Mouse (Mus musculus) A20 (cell line): Measurements from ENCODE around the gene Ece1.

ENCODE experiments used
- DNase-seq: peaks from one replicate; pipeline ENCODE4 v3.0.0-alpha.2; 2011; ENCODE audit warnings: low read depth, low spot score

Gene Ece1

DNA sequence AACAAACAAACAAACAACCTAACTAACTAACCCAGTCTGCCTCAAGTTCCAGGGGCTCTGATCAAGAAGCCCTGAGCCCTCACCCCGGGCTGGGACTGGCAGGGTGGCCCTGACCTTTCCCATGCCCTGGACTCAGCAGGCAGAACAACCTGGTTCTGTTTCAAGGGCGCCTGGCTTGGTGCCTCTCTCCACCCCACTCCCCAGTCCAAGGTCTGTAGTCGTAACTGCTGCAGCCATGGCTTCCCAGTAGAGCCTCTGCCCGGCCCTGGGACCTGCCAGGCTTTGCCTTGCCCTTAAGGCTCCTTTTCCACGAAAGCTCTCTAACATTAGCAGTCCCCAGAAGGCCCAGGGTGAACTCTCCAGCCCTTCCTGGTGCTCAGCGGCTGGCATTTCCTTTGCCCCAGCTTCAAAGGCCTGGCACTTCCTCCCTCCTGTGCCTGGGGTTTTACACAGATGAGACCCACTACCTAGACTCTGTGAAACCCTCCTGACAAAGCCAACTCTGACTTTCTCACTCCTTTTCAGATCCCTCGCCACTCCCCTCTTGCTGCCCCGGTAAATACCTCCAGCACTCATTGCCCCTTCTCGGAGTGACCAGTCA is 6.2 kb upstream of the Ece1 start:
- no peak for DNase-seq

GRCm38 (mm10) chr4:137857116-137857515 is 4.9 kb upstream of the Ece1 start:
- DNase-seq = peak; percentile 75

GRCm38 (mm10) chr4:137858371-137858770 is 3.7 kb upstream of the Ece1 start:
- DNase-seq = no peak

DNA sequence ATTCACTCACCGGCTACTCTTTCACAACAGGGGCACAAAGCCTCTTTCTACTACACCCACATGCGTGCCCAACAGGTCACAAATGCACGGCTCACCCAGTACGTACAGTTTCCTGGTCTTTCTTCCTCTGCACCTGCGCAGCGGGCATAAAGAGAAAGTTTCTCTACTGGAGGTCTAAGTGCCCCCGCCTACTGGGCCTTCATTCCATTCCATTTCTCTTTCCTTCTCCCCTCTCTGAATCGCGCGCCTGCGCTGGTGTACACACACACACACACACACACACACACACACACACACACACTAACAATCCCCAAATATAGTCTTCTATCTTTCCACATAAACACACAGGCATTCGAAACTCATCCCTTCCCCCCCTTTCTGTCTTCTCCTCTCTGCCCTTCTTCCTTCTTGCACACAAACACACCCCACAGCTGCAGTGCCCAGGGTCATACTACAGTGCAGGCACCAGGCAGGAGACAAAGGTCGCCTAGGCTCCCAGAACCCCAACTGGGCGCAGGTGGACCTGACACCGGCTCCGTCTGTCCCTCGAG is 501 bp upstream of the Ece1 start:
- DNase-seq = peak; percentile 85

DNA sequence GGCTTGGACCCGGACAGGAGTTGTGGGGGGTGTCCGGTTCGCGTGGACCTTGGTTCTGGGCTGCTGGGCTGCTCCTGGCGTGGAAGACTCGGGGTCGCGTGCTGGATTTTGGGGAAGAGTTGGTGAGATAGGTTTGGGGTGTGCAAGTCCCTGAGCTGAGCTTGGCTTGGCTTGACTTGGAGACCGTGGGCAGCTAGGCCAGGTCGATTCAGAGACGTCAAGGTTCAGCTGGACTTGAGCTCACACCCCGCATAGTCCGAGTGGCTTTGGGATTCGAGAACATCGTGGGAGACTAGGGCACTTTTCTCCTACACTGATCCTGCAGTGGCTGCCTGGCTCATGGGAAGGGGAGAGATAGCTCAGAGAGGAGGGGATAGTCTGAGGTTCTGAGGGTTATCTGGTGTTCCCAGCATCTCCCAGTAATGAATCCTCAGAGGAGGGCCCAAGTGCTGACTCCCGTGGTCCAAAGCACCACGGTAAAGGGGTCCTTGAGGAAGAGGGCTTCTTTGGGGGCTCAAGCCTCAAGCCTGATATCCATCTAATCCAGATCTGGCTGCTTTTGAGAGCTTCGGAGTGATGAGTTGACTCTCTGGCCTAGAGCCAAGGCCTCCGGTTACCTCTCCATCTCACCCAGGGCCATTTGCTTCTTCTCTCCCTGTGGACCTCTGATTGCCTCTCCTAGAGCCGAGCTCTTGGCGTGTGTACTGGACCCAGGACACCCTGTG is 641 bp downstream of the Ece1 start:
- DNase-seq = no peak

DNA sequence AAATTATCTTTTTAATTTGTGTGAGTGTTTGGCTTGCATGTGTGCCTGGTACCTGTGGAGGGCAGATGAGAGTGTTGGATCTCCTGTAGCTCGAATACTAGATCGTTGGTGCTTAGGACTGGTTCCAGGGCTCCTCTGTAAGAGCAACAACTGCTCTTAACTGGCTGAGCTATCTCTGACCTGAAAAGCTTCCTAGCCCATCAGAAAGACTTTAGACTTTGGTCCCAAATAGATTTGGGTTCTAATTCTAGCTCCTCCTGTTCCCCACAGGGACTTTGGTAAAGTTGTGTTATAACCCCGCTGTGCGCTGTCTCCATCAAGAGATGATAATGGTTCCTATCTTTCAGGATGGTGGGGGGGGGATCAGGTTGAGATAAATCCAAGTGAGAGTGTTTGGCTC is 2.0 kb downstream of the Ece1 start:
- DNase-seq = no peak

- no peak for DNase-seq
Observed at GRCm38 (mm10) chr4:137864769-137865168, 2.7 kb downstream of the Ece1 start.

DNA sequence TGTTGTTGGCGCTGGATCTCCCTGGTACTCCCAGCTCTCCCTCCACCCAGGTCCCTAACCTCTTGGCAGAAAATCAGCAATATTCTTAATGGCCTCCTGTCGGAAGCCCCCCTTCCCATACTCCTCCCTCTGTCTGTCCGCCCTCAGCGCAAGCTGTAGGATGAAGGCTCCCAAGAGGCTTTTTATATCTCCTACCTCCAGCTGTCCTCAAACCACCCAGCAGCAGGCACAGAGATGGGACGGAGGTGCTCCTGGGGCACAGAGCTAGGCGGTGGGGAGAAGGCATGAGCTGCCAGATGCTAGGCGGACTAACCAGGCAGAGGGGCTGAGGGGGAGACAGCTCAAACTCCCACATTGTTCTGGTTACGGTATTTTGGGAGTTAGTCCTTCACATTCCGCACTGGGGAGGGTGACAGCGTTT is 3.2 kb downstream of the Ece1 start:
- no peak for DNase-seq

DNA sequence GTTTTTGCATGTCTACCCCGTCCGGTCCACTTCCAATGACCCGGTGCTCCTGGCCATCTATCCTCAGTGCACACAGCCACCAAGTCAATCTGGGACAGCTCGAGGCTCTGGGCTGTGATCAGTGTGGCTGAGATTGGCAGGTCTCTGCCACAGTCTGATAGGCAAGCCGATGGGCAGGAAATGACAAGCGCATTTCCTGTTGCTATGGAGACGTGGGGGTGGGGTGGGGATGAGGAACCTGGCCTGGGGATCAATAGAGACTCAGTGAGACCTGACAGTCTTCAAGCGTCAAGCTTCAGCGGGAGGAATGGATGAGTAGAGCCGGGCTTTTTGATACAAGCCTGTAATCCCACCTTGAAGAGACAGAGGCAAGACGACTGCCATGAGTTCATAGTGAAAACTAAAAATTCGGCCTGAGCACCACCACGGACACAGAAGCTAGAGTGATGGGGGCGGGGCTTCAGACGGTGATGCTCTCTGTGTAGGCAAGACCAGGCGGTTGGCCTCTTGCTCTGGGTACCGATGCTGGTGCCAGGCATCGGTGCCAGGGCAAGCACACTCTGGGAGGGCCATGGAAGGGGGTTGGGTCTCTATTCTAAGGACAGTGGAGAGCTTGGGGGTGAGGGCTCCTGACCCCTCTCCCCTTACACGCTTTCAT is 4.3 kb downstream of the Ece1 start:
- peak; percentile 69 for DNase-seq

GRCm38 (mm10) chr4:137867225-137867624 is 5.2 kb downstream of the Ece1 start:
- no peak for DNase-seq

GRCm38 (mm10) chr4:137867675-137868257 is 5.7 kb downstream of the Ece1 start:
- DNase-seq = no peak

DNA sequence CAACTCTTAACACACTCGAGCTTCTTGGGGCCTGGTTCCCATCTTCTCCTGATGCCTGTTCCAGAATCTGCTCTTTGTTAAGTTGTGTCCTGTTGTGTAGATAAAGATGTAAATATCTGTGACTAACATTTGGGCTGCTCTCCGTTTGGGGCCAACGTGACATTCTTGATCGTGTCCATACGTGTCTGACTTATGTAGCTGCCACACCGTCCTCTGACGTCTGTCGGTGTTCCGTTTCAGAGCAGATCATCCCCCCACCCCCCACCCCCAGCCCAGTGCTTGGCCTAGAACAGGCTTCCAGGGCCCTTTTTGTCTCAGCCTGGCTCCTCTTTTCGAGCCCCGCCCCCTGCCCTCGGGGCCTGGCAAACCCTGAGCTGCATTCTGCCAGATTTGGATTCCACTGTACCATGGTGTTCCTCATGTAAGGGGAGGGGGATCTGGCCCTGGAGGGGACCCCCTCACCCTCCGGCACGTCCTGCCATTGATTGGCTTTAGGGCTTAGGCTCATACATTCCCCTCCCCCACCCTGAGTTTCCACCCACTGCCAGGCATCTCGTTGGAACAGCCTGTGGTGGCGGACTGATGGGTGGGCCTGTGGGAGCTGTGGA is 7.7 kb downstream of the Ece1 start:
- DNase-seq = no peak

DNA sequence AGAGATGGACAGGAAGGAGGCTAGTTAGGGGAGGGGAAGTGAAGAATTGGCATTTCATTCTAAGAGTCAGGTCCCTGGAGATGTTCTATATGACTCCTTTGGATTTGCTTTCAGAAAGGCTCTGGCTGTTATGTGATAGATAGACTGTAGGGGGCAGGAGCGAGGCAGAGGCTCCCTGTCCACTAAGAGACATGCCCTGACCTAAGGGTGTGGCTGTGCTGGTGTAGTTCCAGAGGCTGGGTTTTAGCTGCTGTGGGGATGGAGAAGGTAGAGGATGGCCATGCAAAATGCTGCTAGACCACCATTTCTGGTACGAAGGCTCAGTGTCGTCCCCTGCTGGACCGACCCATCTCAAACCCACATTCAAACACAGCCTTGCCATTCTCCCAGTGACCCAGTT is 8.9 kb downstream of the Ece1 start:
- DNase-seq = no peak

GRCm38 (mm10) chr4:137871431-137871830 is 9.4 kb downstream of the Ece1 start:
- DNase-seq = no peak

DNA sequence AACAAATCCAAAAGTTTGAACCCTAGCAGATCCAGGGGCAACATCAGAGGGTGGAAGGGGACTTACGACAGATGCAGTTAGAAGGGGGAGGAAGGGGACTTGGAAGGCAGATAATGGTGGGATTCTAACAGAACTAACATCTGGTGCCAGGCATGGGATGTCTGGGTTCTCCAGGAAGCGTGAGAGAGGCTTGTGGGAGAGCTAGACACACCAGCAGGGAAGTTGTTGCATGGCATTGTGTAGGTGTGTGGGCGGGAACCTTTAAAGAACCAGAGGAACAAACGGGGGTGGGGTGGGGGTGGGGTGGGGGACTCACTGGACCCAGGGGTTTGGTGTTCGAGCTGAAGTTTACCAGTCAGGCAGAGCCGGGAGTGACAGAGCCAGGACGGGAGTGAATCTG is 12.3 kb downstream of the Ece1 start:
- DNase-seq = no peak

- no peak for DNase-seq
Observed at GRCm38 (mm10) chr4:137874826-137875225, 12.8 kb downstream of the Ece1 start.

- no peak for DNase-seq
Observed at GRCm38 (mm10) chr4:137875466-137876092, 13.5 kb downstream of the Ece1 start.

DNA sequence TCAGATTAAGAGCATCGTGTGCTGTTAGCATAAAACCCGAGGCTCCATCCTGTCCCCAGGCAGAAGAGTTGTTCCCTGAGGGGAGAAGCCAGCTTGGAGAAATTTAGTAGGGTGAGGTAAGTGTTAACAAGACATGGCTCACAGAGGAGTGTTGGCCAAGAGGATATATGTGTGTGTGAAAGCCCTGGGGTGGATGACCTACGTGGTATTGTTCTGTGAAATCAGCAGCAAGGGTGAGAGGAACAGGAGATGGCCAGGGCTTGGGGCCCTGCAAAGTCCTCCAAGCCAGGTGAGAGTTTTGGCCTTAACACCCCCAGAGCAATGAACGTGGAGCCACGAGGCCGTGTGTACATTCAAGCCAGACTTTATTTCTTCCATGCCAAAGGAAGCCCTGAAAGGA is 14.8 kb downstream of the Ece1 start:
- DNase-seq = no peak

DNA sequence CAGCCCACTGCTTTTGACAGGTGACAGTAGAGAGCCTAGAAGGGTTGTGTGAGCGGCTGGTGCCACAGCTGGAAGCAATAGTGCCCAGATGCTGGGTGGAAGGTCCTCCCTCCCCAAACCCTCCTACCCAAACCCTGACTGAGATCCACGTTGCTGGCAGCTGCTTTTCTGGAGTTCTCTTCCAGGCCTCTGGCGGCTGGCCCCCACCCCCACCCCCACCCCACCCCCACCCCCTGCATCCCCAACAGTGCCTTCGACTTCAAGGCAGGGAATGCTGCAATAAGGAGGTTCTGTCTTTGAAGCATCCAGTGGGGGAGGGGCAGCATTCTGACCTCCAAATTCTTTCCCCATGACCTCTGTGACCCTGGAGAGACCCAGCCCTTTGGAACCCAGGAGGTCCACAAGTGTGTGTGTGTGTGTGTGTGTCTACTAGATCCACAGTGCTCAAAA is 15.4 kb downstream of the Ece1 start:
- DNase-seq = no peak

GRCm38 (mm10) chr4:137879383-137880156 is 17.5 kb downstream of the Ece1 start:
- DNase-seq = no peak

GRCm38 (mm10) chr4:137881445-137881844 is 19.4 kb downstream of the Ece1 start:
- DNase-seq = no peak
